Mouse (Mus musculus) heart, embryonic 15.5 days (tissue): Measurements from ENCODE around the gene Ctdnep1. TPM values are rescaled to one million over a fixed set of nuclear protein-coding genes. Genes with fewer than 3 reads are reported as not detected.
A peak's percentile ranks its signal among the peaks of the same experiment; 100 is the strongest.

Experiments used
- ATAC-seq: fragments of 200-750 bp; cut with Nextera tagmentation; replicated peaks from 2 replicates; pipeline ENCODE4 v1.8.0; 2017; ENCODE audit warnings: low read depth, moderate TSS enrichment; ENCODE audit not compliant: insufficient number of reproducible peaks, insufficient read depth, low FRiP score
- H3K27ac ChIP-seq: fragments of 300-500 bp; sonication (generic); 2 replicates; pipeline ENCODE4 v1.5.1; 2015; ENCODE audit warnings: mild to moderate bottlenecking, inconsistent platforms
- H3K27me3 ChIP-seq: fragments of 300-500 bp; sonication (generic); 2 replicates; pipeline ENCODE4 v1.6.1; 2015; ENCODE audit warnings: inconsistent platforms
- H3K36me3 ChIP-seq: fragments of 300-500 bp; sonication (generic); 2 replicates; pipeline ENCODE4 v1.6.1; 2015; ENCODE audit warnings: mild to moderate bottlenecking, inconsistent platforms
- H3K4me1 ChIP-seq: fragments of 300-500 bp; sonication (generic); replicated peaks from 2 replicates; pipeline ENCODE4 v1.6.1; 2015; ENCODE audit warnings: inconsistent platforms
- H3K4me2 ChIP-seq: fragments of 300-500 bp; sonication (generic); 2 replicates; pipeline ENCODE4 v1.6.1; 2015; ENCODE audit warnings: inconsistent platforms, mild to moderate bottlenecking, moderate library complexity
- H3K4me3 ChIP-seq: fragments of 300-500 bp; sonication (generic); 2 replicates; pipeline ENCODE4 v1.5.1; 2015; ENCODE audit warnings: mild to moderate bottlenecking, inconsistent platforms
- H3K9ac ChIP-seq: fragments of 300-500 bp; sonication (generic); 2 replicates; pipeline ENCODE4 v1.6.1; 2015; ENCODE audit warnings: mild to moderate bottlenecking, inconsistent platforms
- H3K9me3 ChIP-seq: fragments of 300-500 bp; sonication (generic); replicated peaks from 2 replicates; pipeline ENCODE4 v1.6.1; 2016; ENCODE audit warnings: inconsistent platforms
- WGBS: fragments of 180-500 bp; shearing (Covaris S2); methylation state at CpG from one replicate; pipeline ENCODE4 v1.1.7; 2015; ENCODE audit warnings: mixed read lengths; 5-methylcytosine and 5-hydroxymethylcytosine counted together
- polyA plus RNA-seq: library from polyadenylated mRNA; unstranded; fragments of >200 nt; fragmentation: Nextera tagmentation; extraction: Ambion mirVana; gene quantifications from 2 replicates; pipeline ENCODE4 v1.2.1, GENCODE M21; 2015

Gene Ctdnep1
- polyA plus RNA-seq, 1 experiment from 2014 or later, result 19.9 TPM

- no peaks in the 10 kb centered on the region for H3K9me3 ChIP-seq
Measured at GRCm38 (mm10) chr11:69968793-69969192, 12.2 kb upstream of the Ctdnep1 start.

GRCm38 (mm10) chr11:69970222-69970621 lies 10.7 kb upstream of the Ctdnep1 start:
- 79% methylated on average over 6 of the region's 6 CpGs for WGBS
- no peak for ATAC-seq

More at GRCm38 (mm10) chr11:69968793-69969192, 12.2 kb upstream of the Ctdnep1 start:
- H3K9ac ChIP-seq, result no peak overlapping the region
- no peak overlapping the region for H3K27ac ChIP-seq
- 77% methylated on average over 4 of the region's 4 CpGs for WGBS
- no peak overlapping the region for H3K4me3 ChIP-seq
- H3K4me2 ChIP-seq, result no peak overlapping the region
- peaks cover 42% of the 10 kb centered on the region for H3K27me3 ChIP-seq
- peaks cover 20% of the 10 kb centered on the region for H3K4me1 ChIP-seq
- peaks cover 40% of the 10 kb centered on the region for H3K36me3 ChIP-seq
- no peak for ATAC-seq

GRCm38 (mm10) chr11:69970775-69971174 lies 10.2 kb upstream of the Ctdnep1 start:
- Histone ChIP-seq H3K4me3 (no peak overlapping the region), H3K9ac (no peak overlapping the region), H3K27ac (no peak overlapping the region), H3K9me3 (no peaks in the 10 kb centered on the region), H3K4me1 (peaks cover 12% of the 10 kb centered on the region), H3K4me2 (no peak overlapping the region), H3K27me3 (peaks cover 22% of the 10 kb centered on the region), H3K36me3 (peaks cover 58% of the 10 kb centered on the region)
- ATAC-seq, result no peak
- WGBS, result 77% methylated on average over 3 of the region's 3 CpGs

More at GRCm38 (mm10) chr11:69970222-69970621, 10.7 kb upstream of the Ctdnep1 start:
- Histone ChIP-seq H3K9ac (no peak overlapping the region), H3K36me3 (peaks cover 54% of the 10 kb centered on the region), H3K4me3 (no peak overlapping the region), H3K27ac (no peak overlapping the region), H3K9me3 (no peaks in the 10 kb centered on the region), H3K4me2 (no peak overlapping the region), H3K27me3 (peaks cover 28% of the 10 kb centered on the region), H3K4me1 (peaks cover 16% of the 10 kb centered on the region)

- Histone ChIP-seq H3K36me3 (peaks cover 60% of the 10 kb centered on the region), H3K4me2 (no peak overlapping the region), H3K4me1 (peaks cover 11% of the 10 kb centered on the region), H3K9ac (no peak overlapping the region), H3K4me3 (no peak overlapping the region), H3K9me3 (no peaks in the 10 kb centered on the region), H3K27ac (no peak overlapping the region), H3K27me3 (no peaks in the 10 kb centered on the region)
- ATAC-seq, result no peak
- 89% methylated on average over 2 of the region's 2 CpGs for WGBS
Measured at GRCm38 (mm10) chr11:69974907-69975306, 6.0 kb upstream of the Ctdnep1 start.

- H3K27me3 ChIP-seq, result no peaks in the 10 kb centered on the region
- H3K9me3 ChIP-seq, result no peaks in the 10 kb centered on the region
- peaks cover 56% of the 10 kb centered on the region for H3K36me3 ChIP-seq
- 51% methylated on average over 4 of the region's 4 CpGs for WGBS
- H3K27ac ChIP-seq, result no peak overlapping the region
- H3K4me3 ChIP-seq, result no peak overlapping the region
- no peak overlapping the region for H3K9ac ChIP-seq
- peaks cover 11% of the 10 kb centered on the region for H3K4me1 ChIP-seq
- H3K4me2 ChIP-seq, result no peak overlapping the region
- no peak for ATAC-seq
Measured at GRCm38 (mm10) chr11:69976271-69976670, 4.7 kb upstream of the Ctdnep1 start.

GRCm38 (mm10) chr11:69979827-69980195 lies 1.1 kb upstream of the Ctdnep1 start:
- WGBS, result 2% methylated on average over 16 of the region's 16 CpGs
- H3K9ac ChIP-seq, result peak overlapping the region; percentile 85
- ATAC-seq, result no peak
- no peaks in the 10 kb centered on the region for H3K9me3 ChIP-seq
- H3K27me3 ChIP-seq, result no peaks in the 10 kb centered on the region
- peak overlapping the region; percentile 98 for H3K4me3 ChIP-seq
- peak overlapping the region; percentile 89 for H3K4me2 ChIP-seq
- peaks cover 36% of the 10 kb centered on the region for H3K36me3 ChIP-seq
- peak overlapping the region; percentile 100 for H3K27ac ChIP-seq
- H3K4me1 ChIP-seq, result peaks cover 31% of the 10 kb centered on the region

- Histone ChIP-seq H3K9ac (peak overlapping the region; percentile 100), H3K4me2 (peak overlapping the region; percentile 89), H3K27me3 (no peaks in the 10 kb centered on the region), H3K27ac (peak overlapping the region; percentile 100), H3K36me3 (peaks cover 36% of the 10 kb centered on the region), H3K4me3 (peak overlapping the region; percentile 98), H3K4me1 (peaks cover 31% of the 10 kb centered on the region), H3K9me3 (no peaks in the 10 kb centered on the region)
- ATAC-seq, result peak; percentile 97
- under 1% methylated on average over 59 of the region's 60 CpGs for WGBS
Measured at GRCm38 (mm10) chr11:69980196-69981140, 488 bp upstream of the Ctdnep1 start.

GRCm38 (mm10) chr11:69982225-69982624 lies 1.3 kb downstream of the Ctdnep1 start, which contains the start of gene Elp5:
Gene Elp5, minus strand, starts transcription at chr11:69982517.
- ATAC-seq, result no peak
- Histone ChIP-seq H3K4me2 (peak within 1 kb of the TSS; percentile 89), H3K27me3 (no peaks in the 10 kb centered on the region), H3K9ac (peak within 1 kb of the TSS; percentile 100), H3K9me3 (no peaks in the 10 kb centered on the region), H3K27ac (peak within 1 kb of the TSS; percentile 100), H3K4me1 (peaks cover 31% of the 10 kb centered on the region), H3K36me3 (peaks cover 43% of the 10 kb centered on the region), H3K4me3 (peak within 1 kb of the TSS; percentile 98)
- 44% methylated on average over 8 of the region's 8 CpGs for WGBS

- H3K4me3 ChIP-seq, result peak overlapping the region; percentile 98
Measured at GRCm38 (mm10) chr11:69982877-69983276, 1.9 kb downstream of the Ctdnep1 start.

GRCm38 (mm10) chr11:69983377-69983776 lies 2.4 kb downstream of the Ctdnep1 start:
- Histone ChIP-seq H3K4me1 (peaks cover 31% of the 10 kb centered on the region), H3K36me3 (peaks cover 47% of the 10 kb centered on the region), H3K27ac (peak overlapping the region; percentile 100), H3K9ac (peak overlapping the region; percentile 100), H3K9me3 (no peaks in the 10 kb centered on the region), H3K4me3 (peak overlapping the region; percentile 98), H3K4me2 (peak overlapping the region; percentile 89), H3K27me3 (no peaks in the 10 kb centered on the region)
- WGBS, result 76% methylated on average over 4 of the region's 4 CpGs
- no peak for ATAC-seq

More at GRCm38 (mm10) chr11:69982877-69983276, 1.9 kb downstream of the Ctdnep1 start:
- no peaks in the 10 kb centered on the region for H3K27me3 ChIP-seq
- peaks cover 46% of the 10 kb centered on the region for H3K36me3 ChIP-seq
- peak overlapping the region; percentile 100 for H3K27ac ChIP-seq
- ATAC-seq, result no peak
- H3K4me2 ChIP-seq, result peak overlapping the region; percentile 89
- WGBS, result 14% methylated on average over 5 of the region's 5 CpGs
- H3K9ac ChIP-seq, result peak overlapping the region; percentile 100
- peaks cover 31% of the 10 kb centered on the region for H3K4me1 ChIP-seq
- H3K9me3 ChIP-seq, result no peaks in the 10 kb centered on the region

- Histone ChIP-seq H3K36me3 (peaks cover 51% of the 10 kb centered on the region), H3K9ac (no peak overlapping the region), H3K4me1 (peaks cover 24% of the 10 kb centered on the region), H3K27me3 (no peaks in the 10 kb centered on the region), H3K27ac (no peak overlapping the region), H3K4me3 (no peak overlapping the region), H3K4me2 (no peak overlapping the region), H3K9me3 (no peaks in the 10 kb centered on the region)
- no peak for ATAC-seq
- 88% methylated on average over 8 of the region's 8 CpGs for WGBS
Measured at GRCm38 (mm10) chr11:69984431-69984830, 3.5 kb downstream of the Ctdnep1 start.
